Mouse (Mus musculus): ENCODE measurements around the gene Tril. TPM values are rescaled to one million over a fixed set of nuclear protein-coding genes. Genes with fewer than 3 reads are reported as not detected.

The Tril gene
- total and polyA plus RNA-seq, 3 experiments: not detected

GRCm38 (mm10) chr6:53768275-53768674 is 52.4 kb downstream of the Tril start:
- dilution Hi-C loops (cut with MboI; ENCODE audit: extremely low pct_ligation_motif_present, extremely low pct_unique_long_range_greater_than_20kb, low sequenced_read_pairs): no loop called here
- Histone ChIP-seq H3K27ac (ENCODE audit: insufficient read depth, low read depth) (no peak overlapping the region), H3K4me2 (ENCODE audit: insufficient read depth, low read depth, poor library complexity, severe bottlenecking) (no peak overlapping the region), H3K79me2 (replicated peaks; ENCODE audit: control insufficient read depth, extremely low read depth, insufficient read depth, poor library complexity, severe bottlenecking) (no peaks in the 10 kb centered on the region), H3K36me3 (replicated peaks in 1 of 2; ENCODE audit: control insufficient read depth in 1 of 2, insufficient read depth in 1 of 2, low read length in 1 of 2) (no peaks in the 10 kb centered on the region), H3K27me3 (replicated peaks) (no peaks in the 10 kb centered on the region), H3K4me3 (replicated peaks in 1 of 3; ENCODE audit: low read depth in 2 of 3, low read length in 2 of 3, poor library complexity in 1 of 3) (no peak overlapping the region), H3K9ac (ENCODE audit: insufficient read depth, low read depth) (no peak overlapping the region), H3K9me3 (replicated peaks; ENCODE audit: low read length) (no peaks in the 10 kb centered on the region), H3K4me1 (ENCODE audit: control insufficient read depth in 1 of 2, insufficient read depth in 2 of 2) (peaks cover 6 to 10% of the 10 kb centered on the region in 2 experiments; a peak in 3 of 4 replicates)
- TF ChIP-seq POLR2AphosphoS2 (IDR thresholded peaks at IDR 0.05; ENCODE audit: low read depth, low read length) (no peak), GABPA (IDR thresholded peaks at IDR 0.05; ENCODE audit: insufficient replicate concordance, low read depth, low read length) (no peak), ELF1 (IDR thresholded peaks at IDR 0.05; ENCODE audit: low read depth, low read length) (no peak), ZKSCAN1 (IDR thresholded peaks at IDR 0.05; ENCODE audit: borderline replicate concordance, low read depth, low read length) (no peak), IRF4 (IDR thresholded peaks at IDR 0.05; ENCODE audit: low read depth, low read length) (no peak), ETS1 (conservative IDR thresholded peaks at IDR 0.05; ENCODE audit: low read depth, low read length) (no peak), ZC3H11A (IDR thresholded peaks at IDR 0.05; ENCODE audit: low read depth, low read length) (no peak), CHD2 (IDR thresholded peaks at IDR 0.05; ENCODE audit: low read length) (no peak), ZNF384 (IDR thresholded peaks at IDR 0.05; ENCODE audit: low read depth, low read length) (no peak)
- in situ Hi-C loops (cut with MboI; ENCODE audit: low pct_ligation_motif_present, low pct_unique_long_range_greater_than_20kb, low sequenced_read_pairs): no loop called here
- DNase-seq (ENCODE audit: extremely low read depth): no peak

GRCm38 (mm10) chr6:53766243-53766915 is 54.3 kb downstream of the Tril start:
- no peak overlapping the region for H3K4me3 ChIP-seq (replicated peaks in 1 of 3; ENCODE audit: low read depth in 2 of 3, low read length in 2 of 3, poor library complexity in 1 of 3)
- H3K9ac ChIP-seq (ENCODE audit: insufficient read depth, low read depth): no peak overlapping the region
- no peaks in the 10 kb centered on the region for H3K36me3 ChIP-seq (replicated peaks in 1 of 2; ENCODE audit: control insufficient read depth in 1 of 2, insufficient read depth in 1 of 2, low read length in 1 of 2)
- TF ChIP-seq JUND (conservative IDR thresholded peaks at IDR 0.05; ENCODE audit: low read depth, low read length): no peak
- TF ChIP-seq KAT2A (IDR thresholded peaks at IDR 0.05; ENCODE audit: insufficient replicate concordance, low read length): no peak
- no peak for TF ChIP-seq MEF2A (IDR thresholded peaks at IDR 0.05; ENCODE audit: borderline replicate concordance, low read depth, low read length)
- no peak for TF ChIP-seq NELFE (IDR thresholded peaks at IDR 0.05; ENCODE audit: low read depth, low read length)
- no peak overlapping the region for H3K27ac ChIP-seq (ENCODE audit: insufficient read depth, low read depth)
- H3K79me2 ChIP-seq (replicated peaks; ENCODE audit: control insufficient read depth, extremely low read depth, insufficient read depth, poor library complexity, severe bottlenecking): no peaks in the 10 kb centered on the region
- in situ Hi-C loops (cut with MboI; ENCODE audit: low pct_ligation_motif_present, low pct_unique_long_range_greater_than_20kb, low sequenced_read_pairs) (no loop called here), dilution Hi-C loops (cut with MboI; ENCODE audit: extremely low pct_ligation_motif_present, extremely low pct_unique_long_range_greater_than_20kb, low sequenced_read_pairs) (no loop called here)
- no peaks in the 10 kb centered on the region for H3K9me3 ChIP-seq (replicated peaks; ENCODE audit: low read length)
- no peaks in the 10 kb centered on the region for H3K27me3 ChIP-seq (replicated peaks)
- H3K4me2 ChIP-seq (ENCODE audit: insufficient read depth, low read depth, poor library complexity, severe bottlenecking): no peak overlapping the region
- H3K4me1 ChIP-seq (ENCODE audit: control insufficient read depth in 1 of 2, insufficient read depth in 2 of 2): peaks cover 10 to 13% of the 10 kb centered on the region in 2 experiments
- DNase-seq (ENCODE audit: extremely low read depth): no peak
